Mouse (Mus musculus) stomach, postnatal 0 days (tissue): ENCODE data around the gene Zfhx3.

ENCODE experiments used
- CTCF ChIP-seq: IDR thresholded peaks from 2 replicates; pipeline ENCODE4 v1.5.1; 2016; ENCODE audit warnings: antibody characterized with exemption, low read depth, mild to moderate bottlenecking, moderate library complexity
- EP300 ChIP-seq: optimal IDR thresholded peaks from 2 replicates; pipeline ENCODE3; 2016; ENCODE audit warnings: antibody characterized with exemption

- TF ChIP-seq EP300 (no peak), CTCF (no peak)
Measured at GRCm38 (mm10) chr8:109001031-109001430, 1058.6 kb downstream of the Zfhx3 start.
